Mouse (Mus musculus) MEL (cell line): Measurements from ENCODE around the gene Gngt2. TPM values are rescaled to one million over a fixed set of nuclear protein-coding genes. Genes with fewer than 3 reads are reported as not detected.

Experiments used
- DNase-seq: peaks from one replicate; pipeline ENCODE4 v3.0.0; 2011; ENCODE audit warnings: low read depth, low spot score
- H3K27ac ChIP-seq: 2 replicates; pipeline ENCODE4 v1.5.1; 2012; ENCODE audit warnings: low read depth, mild to moderate bottlenecking, control low read depth, low read length, moderate library complexity; ENCODE audit not compliant: control insufficient read depth
- H3K27me3 ChIP-seq, 2 experiments: fragments of 150-350 bp in 1 of 2; sonication (generic) in 1 of 2; 2 replicates each; pipeline ENCODE4 v1.6.1; 2012; ENCODE audit warnings: low read length in 2 of 2, mild to moderate bottlenecking in 2 of 2, improper control_type of control experiment in 1 of 2, moderate library complexity in 1 of 2; ENCODE audit not compliant: insufficient read depth in 2 of 2, control insufficient read depth in 1 of 2
- H3K36me3 ChIP-seq, 2 experiments: 2 replicates each; pipeline ENCODE4 v1.6.1; 2012 to 2014; ENCODE audit warnings: low read length in 2 of 2, improper control_type of control experiment in 1 of 2, inconsistent platforms in 1 of 2, mild to moderate bottlenecking in 1 of 2; ENCODE audit not compliant: insufficient read depth in 2 of 2, control insufficient read depth in 1 of 2
- H3K4me1 ChIP-seq, 2 experiments: fragments of 150-350 bp in 1 of 2; sonication (generic) in 1 of 2; 2 replicates each; pipeline ENCODE4 v1.6.1; 2012; ENCODE audit warnings: low read length in 2 of 2, improper control_type of control experiment in 1 of 2, mild to moderate bottlenecking in 1 of 2; ENCODE audit not compliant: insufficient read depth in 2 of 2, control insufficient read depth in 1 of 2
- H3K4me3 ChIP-seq, 2 experiments: fragments of 150-350 bp in 1 of 2; sonication (generic) in 1 of 2; 2 replicates each; pipeline ENCODE4 v1.5.1; 2012; ENCODE audit warnings: low read depth in 2 of 2, low read length in 2 of 2, mild to moderate bottlenecking in 2 of 2, moderate library complexity in 2 of 2, control low read depth in 1 of 2, improper control_type of control experiment in 1 of 2; ENCODE audit not compliant: control insufficient read depth in 1 of 2, insufficient read depth in 1 of 2
- H3K79me2 ChIP-seq: 2 replicates; pipeline ENCODE4 v1.6.1; 2012; ENCODE audit warnings: mild to moderate bottlenecking, low read length, moderate library complexity; ENCODE audit not compliant: control insufficient read depth, poor library complexity, insufficient read depth
- H3K9ac ChIP-seq: 2 replicates; pipeline ENCODE4 v1.6.1; 2012; ENCODE audit warnings: low read depth, mild to moderate bottlenecking, control low read depth, low read length, moderate library complexity; ENCODE audit not compliant: control insufficient read depth, poor library complexity, severe bottlenecking
- H3K9me3 ChIP-seq: fragments of 150-350 bp; sonication (generic); replicated peaks from 2 replicates; pipeline ENCODE4 v1.6.1; 2012; ENCODE audit warnings: mild to moderate bottlenecking, low read length, improper control_type of control experiment, moderate library complexity; ENCODE audit not compliant: insufficient read depth
- E2F4 ChIP-seq: IDR thresholded peaks from 2 replicates; pipeline ENCODE4 v1.6.1; 2011; ENCODE audit warnings: low read depth, low read length, improper control_type of control experiment, borderline replicate concordance
- EP300 ChIP-seq, 2 experiments: IDR thresholded peaks; 2 replicates each; pipeline ENCODE4 v1.6.1; 2011; ENCODE audit warnings: improper control_type of control experiment in 2 of 2, low read length in 2 of 2, low read depth in 1 of 2, mild to moderate bottlenecking in 1 of 2
- ETS1 ChIP-seq: IDR thresholded peaks from 2 replicates; pipeline ENCODE4 v1.6.1; 2012; ENCODE audit warnings: low read depth, mild to moderate bottlenecking, inconsistent platforms, low read length, improper control_type of control experiment, moderate library complexity
- HCFC1 ChIP-seq: IDR thresholded peaks from 2 replicates; pipeline ENCODE4 v1.6.1; 2012; ENCODE audit warnings: low read depth, mild to moderate bottlenecking, inconsistent platforms, low read length, improper control_type of control experiment, moderate library complexity
- MAFK ChIP-seq: IDR thresholded peaks from 2 replicates; pipeline ENCODE4 v1.6.1; 2011; ENCODE audit warnings: low read depth, mild to moderate bottlenecking, low read length, improper control_type of control experiment, borderline replicate concordance
- MAX ChIP-seq: IDR thresholded peaks from 2 replicates; pipeline ENCODE4 v1.6.1; 2011; ENCODE audit warnings: low read length, improper control_type of control experiment
- MAZ ChIP-seq: IDR thresholded peaks from 2 replicates; pipeline ENCODE4 v1.6.1; 2012; ENCODE audit warnings: low read depth, mild to moderate bottlenecking, inconsistent platforms, low read length, improper control_type of control experiment
- MEF2A ChIP-seq: IDR thresholded peaks from 2 replicates; pipeline ENCODE4 v1.6.1; 2014; ENCODE audit warnings: low read depth, mild to moderate bottlenecking, inconsistent platforms, low read length, improper control_type of control experiment; ENCODE audit not compliant: poor library complexity, insufficient replicate concordance, severe bottlenecking; ENCODE audit errors: extremely low read depth
- MXI1 ChIP-seq: IDR thresholded peaks from 2 replicates; pipeline ENCODE4 v1.6.1; 2011; ENCODE audit warnings: mild to moderate bottlenecking, low read depth, low read length, improper control_type of control experiment
- MYB ChIP-seq: IDR thresholded peaks from 2 replicates; pipeline ENCODE4 v1.6.1; 2011; ENCODE audit warnings: mild to moderate bottlenecking, low read depth, low read length, improper control_type of control experiment
- NELFE ChIP-seq: IDR thresholded peaks from 2 replicates; pipeline ENCODE4 v1.6.1; 2011; ENCODE audit warnings: low read depth, low read length, improper control_type of control experiment
- POLR2A ChIP-seq, 2 experiments: IDR thresholded peaks; 2 replicates each; pipeline ENCODE4 v1.6.1; 2011 to 2012; ENCODE audit warnings: low read length in 2 of 2, mild to moderate bottlenecking in 2 of 2, control low read depth in 1 of 2, improper control_type of control experiment in 1 of 2, low read depth in 1 of 2, moderate library complexity in 1 of 2; ENCODE audit not compliant: control insufficient read depth in 1 of 2, insufficient read depth in 1 of 2, poor library complexity in 1 of 2
- POLR2AphosphoS2 ChIP-seq: IDR thresholded peaks from 2 replicates; pipeline ENCODE4 v1.6.1; 2011; ENCODE audit warnings: low read length, improper control_type of control experiment
- POLR2AphosphoS5 ChIP-seq: IDR thresholded peaks from 2 replicates; pipeline ENCODE4 v1.6.1; 2012; ENCODE audit warnings: low read depth, borderline replicate concordance, mild to moderate bottlenecking, inconsistent platforms, low read length, moderate library complexity, mixed read lengths
- SIN3A ChIP-seq: IDR thresholded peaks from 2 replicates; pipeline ENCODE4 v1.6.1; 2012; ENCODE audit warnings: low read length, improper control_type of control experiment, inconsistent platforms
- SMC3 ChIP-seq: IDR thresholded peaks from 2 replicates; pipeline ENCODE4 v1.6.1; 2011; ENCODE audit warnings: low read depth, low read length, improper control_type of control experiment
- TAL1 ChIP-seq: IDR thresholded peaks from 2 replicates; pipeline ENCODE4 v1.6.1; 2012; ENCODE audit warnings: mild to moderate bottlenecking, inconsistent platforms, low read length, moderate library complexity, mixed read lengths
- TBP ChIP-seq: IDR thresholded peaks from 2 replicates; pipeline ENCODE4 v1.8.0; 2011; ENCODE audit warnings: low read depth, low read length, improper control_type of control experiment
- TCF12 ChIP-seq: IDR thresholded peaks from 2 replicates; pipeline ENCODE4 v1.6.1; 2014; ENCODE audit warnings: low read depth, mild to moderate bottlenecking, inconsistent platforms, low read length, improper control_type of control experiment, moderate library complexity
- UBTF ChIP-seq: IDR thresholded peaks from 2 replicates; pipeline ENCODE4 v1.6.1; 2012; ENCODE audit warnings: low read depth, mild to moderate bottlenecking, inconsistent platforms, low read length, improper control_type of control experiment, moderate library complexity, borderline replicate concordance; ENCODE audit not compliant: insufficient read depth
- USF1 ChIP-seq: IDR thresholded peaks from 2 replicates; pipeline ENCODE4 v1.6.1; 2014; ENCODE audit warnings: low read depth, mild to moderate bottlenecking, inconsistent platforms, low read length, improper control_type of control experiment, moderate library complexity
- ZC3H11A ChIP-seq: IDR thresholded peaks from 2 replicates; pipeline ENCODE4 v1.6.1; 2012; ENCODE audit warnings: low read depth, mild to moderate bottlenecking, inconsistent platforms, low read length, improper control_type of control experiment
- ZNF384 ChIP-seq: IDR thresholded peaks from 2 replicates; pipeline ENCODE4 v1.6.1; 2012; ENCODE audit warnings: low read depth, mild to moderate bottlenecking, inconsistent platforms, low read length, improper control_type of control experiment
- polyA plus RNA-seq, 2 experiments: library from polyadenylated mRNA; stranded (reverse) in 1 of 2; unstranded in 1 of 2; fragments of >175 nt in 1 of 2; fragments of >200 nt in 1 of 2; gene quantifications; 2 replicates each; pipeline versions ENCODE4 v1.2.1 to v1.2.4; 2012; ENCODE audit warnings: low replicate concordance in 2 of 2, low read depth in 1 of 2; ENCODE audit not compliant: insufficient read length in 2 of 2, insufficient read depth in 1 of 2, missing spikeins in 1 of 2
- total RNA-seq: library from RNA; depleted of rRNA; stranded (reverse); fragments of 300-350 nt; gene quantifications from 2 replicates; pipeline ENCODE4 v1.2.3, GENCODE M21; 2012

Gngt2 gene
- total and polyA plus RNA-seq, 3 experiments = 23.5 to 25.9 TPM; not detected in 1

DNA sequence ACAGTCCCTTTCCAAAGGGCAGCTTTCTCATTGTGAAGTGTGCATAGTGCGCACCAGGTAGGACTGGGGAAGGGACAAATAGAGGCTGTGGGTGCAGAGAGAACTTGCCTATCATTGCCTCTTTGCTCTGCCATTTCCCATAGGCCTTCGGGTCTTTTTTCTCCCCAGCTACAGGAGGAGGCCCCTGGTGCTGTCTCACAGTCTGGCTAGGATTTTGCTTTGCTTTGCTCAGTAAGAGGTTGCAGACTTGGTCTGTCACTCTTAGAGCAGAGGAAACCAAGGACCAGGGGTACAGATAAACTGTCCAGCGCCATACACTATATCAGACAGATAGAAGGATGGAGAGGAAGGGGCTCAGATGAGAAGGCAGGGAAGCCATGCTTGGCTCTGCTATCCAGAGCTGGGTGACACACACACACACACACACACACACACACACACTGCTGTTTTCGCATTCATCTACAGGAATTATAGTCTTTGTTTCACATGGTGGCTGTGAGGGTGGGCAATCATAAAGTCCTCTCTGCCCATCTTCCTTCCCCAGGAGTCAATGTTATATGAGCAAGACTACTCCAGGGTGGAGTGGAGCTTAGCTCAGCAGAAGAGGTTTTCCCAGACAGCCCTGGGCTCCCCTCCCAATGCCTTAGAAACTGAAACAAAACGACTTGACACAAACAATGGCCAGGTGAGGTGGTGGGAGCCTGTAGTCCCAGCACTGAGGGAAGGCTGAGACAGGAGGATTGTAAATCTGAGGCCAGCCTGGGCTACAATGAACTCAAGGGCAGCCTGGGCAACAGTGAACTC is 3.9 kb downstream of the Gngt2 start:
- Histone ChIP-seq H3K27ac (no peak overlapping the region), H3K9ac (no peak overlapping the region), H3K4me1 (peaks cover 16 to 57% of the 10 kb centered on the region in 2 experiments), H3K4me3 (no peak overlapping the region), H3K27me3 (no peaks in the 10 kb centered on the region), H3K79me2 (no peaks in the 10 kb centered on the region; the same call in 1 of the 2 replicates), H3K36me3 (peaks cover 0 to 26% of the 10 kb centered on the region in 2 experiments; a peak in 2 of 4 replicates), H3K9me3 (no peaks in the 10 kb centered on the region)
- 0 out of 2 replicates have a peak, but pooled peaks have one; percentile 4 for TF ChIP-seq SIN3A
- no peak for TF ChIP-seq POLR2AphosphoS2
- TF ChIP-seq MXI1 = no peak
- no peak for TF ChIP-seq USF1
- TF ChIP-seq MAX = no peak
- no peak for DNase-seq

DNA sequence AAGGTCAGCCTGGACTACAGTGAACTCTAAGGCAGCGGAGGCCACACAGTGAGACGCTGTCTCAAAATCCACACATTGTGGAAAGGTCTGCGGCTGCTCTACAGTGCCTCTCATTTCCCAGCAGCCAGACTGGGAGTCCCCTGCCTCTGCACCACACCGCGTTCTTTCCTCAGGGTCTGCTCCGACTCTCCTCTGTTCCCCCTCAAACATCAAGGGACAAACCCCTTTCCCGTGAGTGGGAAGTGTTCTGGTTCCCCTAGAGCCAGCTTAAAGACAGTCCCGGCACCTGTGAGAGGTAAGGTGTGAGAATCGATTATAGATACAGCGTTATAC is 4.4 kb downstream of the Gngt2 start:
- H3K79me2 ChIP-seq = no peaks in the 10 kb centered on the region; the same call in 1 of the 2 replicates
- TF ChIP-seq MEF2A (no peak), TBP (no peak)
- H3K27ac ChIP-seq = no peak overlapping the region
- no peak overlapping the region for H3K9ac ChIP-seq
- H3K9me3 ChIP-seq = no peaks in the 10 kb centered on the region
- no peaks in the 10 kb centered on the region for H3K27me3 ChIP-seq
- peaks cover 11 to 51% of the 10 kb centered on the region in 2 experiments for H3K4me1 ChIP-seq
- no peak overlapping the region for H3K4me3 ChIP-seq
- no peak for DNase-seq
- H3K36me3 ChIP-seq = peaks cover 0 to 21% of the 10 kb centered on the region in 2 experiments; a peak in 2 of 4 replicates

DNA sequence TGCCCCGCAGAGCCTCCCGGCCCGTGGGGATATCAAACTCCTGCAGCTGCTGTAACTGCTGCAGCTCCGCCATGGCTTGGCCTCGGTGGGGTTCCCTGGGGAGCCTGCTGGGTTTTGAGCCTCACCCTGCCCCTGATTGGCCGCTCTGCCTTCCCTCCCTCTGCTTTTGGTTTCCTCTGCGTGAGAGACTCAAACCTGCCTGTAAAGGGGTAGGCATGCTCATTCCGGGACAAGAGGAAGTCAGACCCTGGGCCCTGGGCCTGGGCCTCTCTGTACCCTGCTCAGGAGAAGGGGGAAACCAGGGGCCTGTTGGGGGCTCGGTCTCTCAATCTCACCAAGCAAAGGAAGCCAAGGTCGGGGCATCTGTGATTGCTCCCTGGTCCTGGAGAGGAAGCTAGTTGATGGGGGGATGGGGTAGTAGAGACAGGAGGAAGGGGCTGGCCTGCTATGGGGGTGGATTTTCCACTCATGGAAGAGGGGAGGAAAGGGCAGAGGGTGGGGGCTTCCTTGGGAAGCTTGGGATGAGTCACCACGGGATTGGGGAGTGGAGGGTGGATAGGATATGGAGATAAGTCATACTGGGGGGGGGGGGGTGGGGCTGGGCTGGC is 5.2 kb downstream of the Gngt2 start, which contains the start of gene Abi3:
Gene Abi3, minus strand, starts transcription at position 403 of the 608 bp plus-strand sequence.
- H3K9ac ChIP-seq = peak within 1 kb of the TSS; percentile 52
- no peaks in the 10 kb centered on the region for H3K9me3 ChIP-seq
- peak; percentile 90 for DNase-seq
- H3K79me2 ChIP-seq = no peaks in the 10 kb centered on the region; the same call in 1 of the 2 replicates
- H3K4me3 ChIP-seq = peak within 1 kb of the TSS; percentile 30 to 31
- H3K27me3 ChIP-seq = no peaks in the 10 kb centered on the region
- peaks cover 0 to 16% of the 10 kb centered on the region in 2 experiments; a peak in 2 of 4 replicates for H3K36me3 ChIP-seq
- peaks cover 10 to 44% of the 10 kb centered on the region in 2 experiments for H3K4me1 ChIP-seq
- H3K27ac ChIP-seq = peak within 1 kb of the TSS; percentile 27
- TF ChIP-seq ETS1 (peak; percentile 38; the same call in 1 of the 2 replicates), POLR2A (IDR thresholded peaks at IDR 0.05; ENCODE audit: control insufficient read depth in 1 of 2, insufficient read depth in 1 of 2, low read depth in 1 of 2, low read length in 2 of 2, poor library complexity in 1 of 2) (peak in 1 of 2 experiments; percentile 60; a peak in 1 of 4 replicates), NELFE (0 out of 2 replicates have a peak, but pooled peaks have one; percentile 28), MYB (no peak), MAZ (peak; percentile 54; the same call in 1 of the 2 replicates), HCFC1 (0 out of 2 replicates have a peak, but pooled peaks have one; percentile 23), MAFK (no peak), EP300 (IDR thresholded peaks at IDR 0.05; ENCODE audit: low read depth in 1 of 2, low read length in 2 of 2) (peak in 1 of 2 experiments; percentile 48; a peak in 1 of 4 replicates), TCF12 (peak; percentile 64), TBP (peak; percentile 55; the same call in 1 of the 2 replicates), POLR2AphosphoS2 (no peak), TAL1 (peak; percentile 70), UBTF (no peak), ZC3H11A (no peak), POLR2AphosphoS5 (no peak), SMC3 (no peak), E2F4 (no peak), ZNF384 (no peak)
